Mouse (Mus musculus) stomach, postnatal 0 days (tissue): ENCODE data around the gene Aldh1a1.
A peak's percentile ranks its signal among the peaks of the same experiment; 100 is the strongest.

Experiments used
- CTCF ChIP-seq: IDR thresholded peaks from 2 replicates; pipeline ENCODE4 v1.5.1; 2016; ENCODE audit warnings: antibody characterized with exemption, low read depth, mild to moderate bottlenecking, moderate library complexity
- EP300 ChIP-seq: optimal IDR thresholded peaks from 2 replicates; pipeline ENCODE3; 2016; ENCODE audit warnings: antibody characterized with exemption

GRCm38 (mm10) chr19:20654141-20654873 lies 161.8 kb downstream of the Aldh1a1 start:
- TF ChIP-seq CTCF (no peak), EP300 (peak; percentile 92)
